Mouse (Mus musculus): Measurements from ENCODE around the gene Ubn1.

The Ubn1 gene

GRCm38 (mm10) chr16:5049774-5050234 lies at the start of gene Ubn1, which contains the start of gene Glyr1:
Gene Ubn1, plus strand, starts transcription at chr16:5050057.
Gene Glyr1, minus strand, starts transcription at chr16:5049863.
- DNase-seq (ENCODE audit: low spot score) = peak; percentile 95

GRCm38 (mm10) chr16:5000611-5001010 lies 49.2 kb upstream of the Ubn1 start:
- DNase-seq (ENCODE audit: low spot score) = no peak

GRCm38 (mm10) chr16:5007067-5007466 lies 42.8 kb upstream of the Ubn1 start, which contains the start of gene Smim22:
Gene Smim22, plus strand, starts transcription at chr16:5007288.
- no peak for DNase-seq (ENCODE audit: low spot score)

GRCm38 (mm10) chr16:5007492-5007891 lies 42.4 kb upstream of the Ubn1 start:
- DNase-seq (ENCODE audit: low spot score) = no peak

GRCm38 (mm10) chr16:5008076-5008475 lies 41.8 kb upstream of the Ubn1 start:
- no peak for DNase-seq (ENCODE audit: low spot score)

- DNase-seq (ENCODE audit: low spot score) = no peak
These were observed 39.4 kb upstream of the Ubn1 start for GRCm38 (mm10) chr16:5010371-5010935.

- no peak for DNase-seq (ENCODE audit: low spot score)
These were observed 38.6 kb upstream of the Ubn1 start for GRCm38 (mm10) chr16:5011285-5011684.

GRCm38 (mm10) chr16:5012036-5013005 lies 37.5 kb upstream of the Ubn1 start:
- DNase-seq (ENCODE audit: low spot score) = no peak

- peak; percentile 95 for DNase-seq (ENCODE audit: low spot score)
These were observed 36.6 kb upstream of the Ubn1 start, which contains the start of gene Rogdi for GRCm38 (mm10) chr16:5013054-5013838. Gene Rogdi, minus strand, starts transcription at chr16:5013553.

GRCm38 (mm10) chr16:5014578-5014977 lies 35.3 kb upstream of the Ubn1 start:
- no peak for DNase-seq (ENCODE audit: low spot score)

- DNase-seq (ENCODE audit: low spot score) = no peak
These were observed 25.8 kb upstream of the Ubn1 start for GRCm38 (mm10) chr16:5024021-5024420.

GRCm38 (mm10) chr16:5029847-5030246 lies 20.0 kb upstream of the Ubn1 start:
- no peak for DNase-seq (ENCODE audit: low spot score)

GRCm38 (mm10) chr16:5035591-5035990 lies 14.3 kb upstream of the Ubn1 start:
- DNase-seq (ENCODE audit: low spot score) = no peak

- no peak for DNase-seq (ENCODE audit: low spot score)
These were observed 13.1 kb upstream of the Ubn1 start for GRCm38 (mm10) chr16:5036649-5037234.

GRCm38 (mm10) chr16:5045322-5045721 lies 4.5 kb upstream of the Ubn1 start:
- no peak for DNase-seq (ENCODE audit: low spot score)

GRCm38 (mm10) chr16:5049182-5049773 lies 579 bp upstream of the Ubn1 start:
- DNase-seq (ENCODE audit: low spot score) = no peak

- DNase-seq (ENCODE audit: low spot score) = peak; percentile 33
These were observed 624 bp downstream of the Ubn1 start for GRCm38 (mm10) chr16:5050251-5051110.

GRCm38 (mm10) chr16:5058114-5058513 lies 8.3 kb downstream of the Ubn1 start:
- no peak for DNase-seq (ENCODE audit: low spot score)

GRCm38 (mm10) chr16:5063472-5063871 lies 13.6 kb downstream of the Ubn1 start:
- no peak for DNase-seq (ENCODE audit: low spot score)

- no peak for DNase-seq (ENCODE audit: low spot score)
These were observed 20.5 kb downstream of the Ubn1 start for GRCm38 (mm10) chr16:5070321-5070720.
